Mouse (Mus musculus): Measurements from ENCODE around the gene Vps35. TPM values are rescaled to one million over a fixed set of nuclear protein-coding genes. Genes with fewer than 3 reads are reported as not detected.

Gene Vps35
- polyA plus RNA-seq, 1 experiment: 15.7 TPM

GRCm38 (mm10) chr8:85303531-85303930 is 3.9 kb upstream of the Vps35 start:
- TF ChIP-seq POLR2A (IDR thresholded peaks at IDR 0.05; ENCODE audit: control insufficient read depth, extremely low read depth, insufficient read depth, low read length, poor library complexity) (no peak), CTCF (IDR thresholded peaks at IDR 0.05; ENCODE audit: borderline replicate concordance, control insufficient read depth, extremely low read depth, insufficient read depth, low read length, poor library complexity) (no peak)
- no peak for DNase-seq
- no peak overlapping the region for H3K4me3 ChIP-seq (ENCODE audit: control insufficient read depth, insufficient read depth, low read length)
- no peak overlapping the region for H3K27ac ChIP-seq (ENCODE audit: control insufficient read depth, insufficient read depth, low read length)
- H3K4me1 ChIP-seq (replicated peaks; ENCODE audit: control insufficient read depth, insufficient read depth, low read length): 0 out of 2 replicates have a peak, but pooled peaks cover 5% of the 10 kb centered on the region
- no peaks in the 10 kb centered on the region for H3K27me3 ChIP-seq (ENCODE audit: control insufficient read depth, insufficient read depth, low read length)
- WGBS: 95% methylated on average over 5 of the region's 5 CpGs
- peaks cover 45% of the 10 kb centered on the region for H3K36me3 ChIP-seq (ENCODE audit: control insufficient read depth, insufficient read depth, low read length)

GRCm38 (mm10) chr8:85302931-85303330 is 3.3 kb upstream of the Vps35 start:
- Histone ChIP-seq H3K4me3 (ENCODE audit: control insufficient read depth, insufficient read depth, low read length) (no peak overlapping the region), H3K27ac (ENCODE audit: control insufficient read depth, insufficient read depth, low read length) (no peak overlapping the region), H3K4me1 (replicated peaks; ENCODE audit: control insufficient read depth, insufficient read depth, low read length) (0 out of 2 replicates have a peak, but pooled peaks cover 5% of the 10 kb centered on the region), H3K36me3 (ENCODE audit: control insufficient read depth, insufficient read depth, low read length) (peaks cover 39% of the 10 kb centered on the region), H3K27me3 (ENCODE audit: control insufficient read depth, insufficient read depth, low read length) (no peaks in the 10 kb centered on the region)
- TF ChIP-seq POLR2A (IDR thresholded peaks at IDR 0.05; ENCODE audit: control insufficient read depth, extremely low read depth, insufficient read depth, low read length, poor library complexity): no peak
- 75% methylated on average over 3 of the region's 3 CpGs for WGBS
- no peak for DNase-seq

- Histone ChIP-seq H3K36me3 (ENCODE audit: control insufficient read depth, insufficient read depth, low read length) (peaks cover 30% of the 10 kb centered on the region), H3K27ac (ENCODE audit: control insufficient read depth, insufficient read depth, low read length) (no peak overlapping the region), H3K4me1 (replicated peaks; ENCODE audit: control insufficient read depth, insufficient read depth, low read length) (0 out of 2 replicates have a peak, but pooled peaks cover 5% of the 10 kb centered on the region), H3K27me3 (ENCODE audit: control insufficient read depth, insufficient read depth, low read length) (no peaks in the 10 kb centered on the region), H3K4me3 (ENCODE audit: control insufficient read depth, insufficient read depth, low read length) (no peak overlapping the region)
- no peak for DNase-seq
- no peak for TF ChIP-seq POLR2A (IDR thresholded peaks at IDR 0.05; ENCODE audit: control insufficient read depth, extremely low read depth, insufficient read depth, low read length, poor library complexity)
- TF ChIP-seq CTCF (IDR thresholded peaks at IDR 0.05; ENCODE audit: borderline replicate concordance, control insufficient read depth, extremely low read depth, insufficient read depth, low read length, poor library complexity): no peak
- WGBS: 93% methylated on average over 1 of the region's 1 CpGs
Measured at GRCm38 (mm10) chr8:85301941-85302340, 2.3 kb upstream of the Vps35 start.

GRCm38 (mm10) chr8:85298600-85299433 is 785 bp downstream of the Vps35 start:
- under 1% methylated on average over 53 of the region's 53 CpGs for WGBS
- DNase-seq: peak; percentile 7
- no peak overlapping the region for H3K27ac ChIP-seq (ENCODE audit: control insufficient read depth, insufficient read depth, low read length)
- no peaks in the 10 kb centered on the region for H3K27me3 ChIP-seq (ENCODE audit: control insufficient read depth, insufficient read depth, low read length)
- H3K4me3 ChIP-seq (ENCODE audit: control insufficient read depth, insufficient read depth, low read length): peak overlapping the region; percentile 77
- 0 out of 2 replicates have a peak, but pooled peaks cover 5% of the 10 kb centered on the region for H3K4me1 ChIP-seq (replicated peaks; ENCODE audit: control insufficient read depth, insufficient read depth, low read length)
- peaks cover 11% of the 10 kb centered on the region for H3K36me3 ChIP-seq (ENCODE audit: control insufficient read depth, insufficient read depth, low read length)
- no peak for TF ChIP-seq POLR2A (IDR thresholded peaks at IDR 0.05; ENCODE audit: control insufficient read depth, extremely low read depth, insufficient read depth, low read length, poor library complexity)
- TF ChIP-seq CTCF (IDR thresholded peaks at IDR 0.05; ENCODE audit: borderline replicate concordance, control insufficient read depth, extremely low read depth, insufficient read depth, low read length, poor library complexity): no peak

- H3K4me3 ChIP-seq (ENCODE audit: control insufficient read depth, insufficient read depth, low read length): no peak overlapping the region
- WGBS: 98% methylated on average over 1 of the region's 1 CpGs
- TF ChIP-seq POLR2A (IDR thresholded peaks at IDR 0.05; ENCODE audit: control insufficient read depth, extremely low read depth, insufficient read depth, low read length, poor library complexity) (no peak), CTCF (IDR thresholded peaks at IDR 0.05; ENCODE audit: borderline replicate concordance, control insufficient read depth, extremely low read depth, insufficient read depth, low read length, poor library complexity) (no peak)
- no peaks in the 10 kb centered on the region for H3K4me1 ChIP-seq (replicated peaks; ENCODE audit: control insufficient read depth, insufficient read depth, low read length)
- H3K36me3 ChIP-seq (ENCODE audit: control insufficient read depth, insufficient read depth, low read length): peaks cover 52% of the 10 kb centered on the region
- no peak overlapping the region for H3K27ac ChIP-seq (ENCODE audit: control insufficient read depth, insufficient read depth, low read length)
- no peak for DNase-seq
- H3K27me3 ChIP-seq (ENCODE audit: control insufficient read depth, insufficient read depth, low read length): no peaks in the 10 kb centered on the region
Measured at GRCm38 (mm10) chr8:85286846-85287245, 12.8 kb downstream of the Vps35 start.

- WGBS: 81% methylated on average over 1 of the region's 1 CpGs
- H3K4me1 ChIP-seq (replicated peaks; ENCODE audit: control insufficient read depth, insufficient read depth, low read length): no peaks in the 10 kb centered on the region
- TF ChIP-seq CTCF (IDR thresholded peaks at IDR 0.05; ENCODE audit: borderline replicate concordance, control insufficient read depth, extremely low read depth, insufficient read depth, low read length, poor library complexity): no peak
- no peak for TF ChIP-seq POLR2A (IDR thresholded peaks at IDR 0.05; ENCODE audit: control insufficient read depth, extremely low read depth, insufficient read depth, low read length, poor library complexity)
Measured at GRCm38 (mm10) chr8:85227297-85227696, 72.3 kb downstream of the Vps35 start.

More at GRCm38 (mm10) chr8:85227297-85227696, 72.3 kb downstream of the Vps35 start:
- H3K27me3 ChIP-seq (ENCODE audit: control insufficient read depth, insufficient read depth, low read length): no peaks in the 10 kb centered on the region
- DNase-seq: no peak
- no peak overlapping the region for H3K27ac ChIP-seq (ENCODE audit: control insufficient read depth, insufficient read depth, low read length)
- no peak overlapping the region for H3K4me3 ChIP-seq (ENCODE audit: control insufficient read depth, insufficient read depth, low read length)
- no peaks in the 10 kb centered on the region for H3K36me3 ChIP-seq (ENCODE audit: control insufficient read depth, insufficient read depth, low read length)
